ENCODE assay signal across 8 mouse cellular contexts in the genomic region with DNA sequence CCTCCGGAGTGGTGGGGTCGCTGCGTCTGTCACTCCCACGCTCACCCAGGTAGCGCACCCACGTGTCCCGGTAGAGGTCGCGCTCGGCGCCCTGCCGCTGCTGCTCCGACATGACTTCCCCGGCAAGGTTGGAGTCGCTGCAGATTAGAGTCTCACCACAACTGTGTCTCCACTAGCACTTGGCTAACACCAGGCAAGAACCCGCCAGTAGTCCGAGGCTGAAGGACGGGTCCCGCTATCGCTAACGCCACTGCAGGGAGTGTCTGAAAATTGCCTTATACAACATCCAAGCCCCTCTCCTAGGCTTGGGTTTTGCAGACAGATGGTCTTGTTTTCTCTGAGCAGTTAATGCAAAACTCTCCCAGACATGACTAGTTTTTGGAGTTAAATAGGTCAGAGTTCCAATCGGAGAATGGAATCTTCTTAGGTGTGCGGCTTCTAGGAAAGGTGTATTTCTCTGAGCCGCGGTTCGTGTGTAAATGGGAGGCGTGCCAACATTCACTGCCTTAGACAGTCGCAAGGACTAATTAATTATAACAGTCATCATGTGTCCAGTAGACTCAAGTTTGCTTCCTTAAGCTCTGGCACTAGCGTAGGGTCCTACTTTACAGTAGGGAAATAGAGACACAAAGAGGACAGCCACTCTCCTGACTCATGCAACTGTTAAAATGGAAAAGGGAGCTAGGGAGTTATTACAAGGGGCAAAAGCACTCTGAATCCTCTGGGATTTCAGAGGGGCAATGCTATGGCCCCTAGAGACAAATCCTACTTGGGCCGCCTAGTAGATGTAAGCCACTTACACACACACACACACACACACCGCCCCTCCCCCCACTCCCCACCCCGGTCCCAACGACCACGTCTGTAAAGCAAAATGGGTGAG. TPM values are rescaled to one million over a fixed set of nuclear protein-coding genes. Genes with fewer than 3 reads are reported as not detected.
A peak's percentile ranks its signal among the peaks of the same experiment; 100 is the strongest.
DNase-seq lines count a peak whose midpoint lies in the region; ATAC-seq and TF ChIP-seq lines count a peak whose summit lies in the region.

Gene Mtfp1 (minus strand): TSS at position 275 of the 883 bp plus-strand sequence.

- peak within 1 kb of the TSS; percentile 85 for H3K4me2 ChIP-seq in liver, postnatal 0 days (ENCODE audit: low read depth, low read length)
- H3K4me2 ChIP-seq in neural tube, embryonic 13.5 days, result peak within 1 kb of the TSS; percentile 89

- peaks cover 49% of the 10 kb centered on the region for H3K36me3 ChIP-seq in erythroblast, embryonic 14.5 days (ENCODE audit: control insufficient read depth)
- H3K36me3 ChIP-seq in liver, postnatal 0 days (replicated peaks; ENCODE audit: insufficient read depth, low read length), result peaks cover 17% of the 10 kb centered on the region
- peaks cover 12% of the 10 kb centered on the region; the same call in 1 of the 2 replicates for H3K36me3 ChIP-seq in neural tube, embryonic 13.5 days

- intact Hi-C loops in heart, postnatal 10 days (cut with DNase I), result no loop called here

- ATAC-seq in liver, postnatal 0 days, result no peak
- no peak for ATAC-seq in neural tube, embryonic 13.5 days (ENCODE audit: low read depth)

- H3K4me1 ChIP-seq in bone marrow macrophage, adult 2 months (ENCODE audit: control insufficient read depth, insufficient read depth, low read length), result peaks cover 9% of the 10 kb centered on the region
- H3K4me1 ChIP-seq in erythroblast, embryonic 14.5 days (ENCODE audit: control insufficient read depth), result peaks cover 51% of the 10 kb centered on the region
- H3K4me1 ChIP-seq in liver, postnatal 0 days (ENCODE audit: insufficient read depth), result peaks cover 36% of the 10 kb centered on the region
- peaks cover 36% of the 10 kb centered on the region for H3K4me1 ChIP-seq in neural tube, embryonic 13.5 days (replicated peaks)

- H3K9me3 ChIP-seq in erythroblast, embryonic 14.5 days (ENCODE audit: control insufficient read depth, low read length), result peaks cover 16% of the 10 kb centered on the region
- no peaks in the 10 kb centered on the region; the same call in 1 of the 2 replicates for H3K9me3 ChIP-seq in liver, postnatal 0 days (ENCODE audit: low read length)
- H3K9me3 ChIP-seq in neural tube, embryonic 13.5 days, result 0 out of 2 replicates have a peak, but pooled peaks cover 6% of the 10 kb centered on the region

- 5% methylated on average over 34 of the region's 34 CpGs for WGBS in liver, postnatal 0 days (ENCODE audit: insufficient replicate concordance)
- 8% methylated on average over 34 of the region's 34 CpGs for WGBS in neural tube, embryonic 13.5 days

- no peak for TF ChIP-seq CTCF in bone marrow macrophage, adult 2 months (IDR thresholded peaks at IDR 0.05; ENCODE audit: low read depth, low read length)
- TF ChIP-seq CTCF in liver, postnatal 0 days (IDR thresholded peaks at IDR 0.05; ENCODE audit: low read depth), result peak; percentile 35; the same call in 1 of the 2 replicates

- peak within 1 kb of the TSS; percentile 81 for H3K4me3 ChIP-seq in bone marrow macrophage, adult 2 months (ENCODE audit: insufficient read depth, low read length)
- H3K4me3 ChIP-seq in erythroblast, embryonic 14.5 days (replicated peaks), result peak within 1 kb of the TSS; percentile 70
- peak within 1 kb of the TSS; percentile 60 for H3K4me3 ChIP-seq in liver, postnatal 0 days (ENCODE audit: low read depth, low read length)
- peak within 1 kb of the TSS; percentile 52 for H3K4me3 ChIP-seq in neural tube, embryonic 13.5 days

- DNase-seq in CD8-positive naive resting alpha-beta T cell, adult 2 months (ENCODE audit: low read depth in 2 of 2, low spot score in 2 of 2), result peak; percentile 26 to 33
- peak; percentile 79 for DNase-seq in heart, postnatal 10 days
- peak; percentile 63 to 74 for DNase-seq in kidney, postnatal 36 days
- DNase-seq in liver, postnatal 0 days, result peak; percentile 71
- DNase-seq in testis, postnatal 14 days (ENCODE audit: low spot score), result peak; percentile 78

- no peak for TF ChIP-seq EP300 in liver, postnatal 0 days (IDR thresholded peaks at IDR 0.05; ENCODE audit: low read depth)

- H3K27ac ChIP-seq in bone marrow macrophage, adult 2 months (ENCODE audit: insufficient read depth, low read depth, low read length), result peak within 1 kb of the TSS; percentile 61
- H3K27ac ChIP-seq in liver, postnatal 0 days (ENCODE audit: low read depth), result peak within 1 kb of the TSS; percentile 87
- peak within 1 kb of the TSS; percentile 82 for H3K27ac ChIP-seq in neural tube, embryonic 13.5 days (replicated peaks)

- TF ChIP-seq POLR2A in bone marrow macrophage, adult 2 months (IDR thresholded peaks at IDR 0.05; ENCODE audit: borderline replicate concordance, low read depth, low read length), result no peak

- no peaks in the 10 kb centered on the region for H3K27me3 ChIP-seq in erythroblast, embryonic 14.5 days (ENCODE audit: control insufficient read depth)
- H3K27me3 ChIP-seq in liver, postnatal 0 days (ENCODE audit: insufficient read depth, low read length), result no peaks in the 10 kb centered on the region
- no peaks in the 10 kb centered on the region for H3K27me3 ChIP-seq in neural tube, embryonic 13.5 days

- peak within 1 kb of the TSS; percentile 64 for H3K9ac ChIP-seq in liver, postnatal 0 days (replicated peaks)
- peak within 1 kb of the TSS; percentile 64 for H3K9ac ChIP-seq in neural tube, embryonic 13.5 days

RNA-seq across cellular contexts. Expression of gene Mtfp1, which starts in this region (rescaled TPM):
- polyA plus RNA-seq in bone marrow macrophage, adult 2 months (2012; ENCODE audit: insufficient read depth, insufficient read length, missing spikeins), result 0.76 and 0.78 TPM in 2 replicates
- polyA plus RNA-seq in erythroblast, embryonic 14.5 days (2012), result 1.8 and 2.1 TPM in 2 replicates
- total RNA-seq in heart, postnatal 10 days (2021), result 10 to 100 TPM; 80.7 to 82.0 TPM
- 17.7 and 21.1 TPM in 2 replicates for polyA plus RNA-seq in liver, postnatal 0 days (2015; fragmentation: Nextera tagmentation; extraction: Ambion mirVana)
- polyA plus RNA-seq in neural tube, embryonic 13.5 days (2015; fragmentation: Nextera tagmentation; extraction: Ambion mirVana), result 5.4 and 6.0 TPM in 2 replicates
